Mouse (Mus musculus) testis, adult 2 months (tissue): ENCODE data around the gene Gm20388.

Experiments
- CTCF ChIP-seq: fragments of 200-500 bp; IDR thresholded peaks from 2 replicates; pipeline ENCODE4 v1.5.1; 2012; ENCODE audit warnings: low read depth, mild to moderate bottlenecking, inconsistent platforms, low read length, moderate library complexity; ENCODE audit not compliant: control insufficient read depth, insufficient read depth, insufficient replicate concordance
- POLR2A ChIP-seq: fragments of 200-500 bp; IDR thresholded peaks from 2 replicates; pipeline ENCODE4 v1.6.1; 2012; ENCODE audit warnings: low read depth, mild to moderate bottlenecking, inconsistent platforms, low read length, moderate library complexity; ENCODE audit not compliant: control insufficient read depth

GRCm38 (mm10) chr8:119885612-119886011 lies 25.0 kb upstream of the Gm20388 start:
- no peak for TF ChIP-seq CTCF
- TF ChIP-seq POLR2A = no peak
